Mouse (Mus musculus) ovary, postnatal 36 days (tissue): ENCODE data around the gene Lama1.

ENCODE experiments used
- DNase-seq: peaks from one replicate; pipeline ENCODE4 v3.0.0; 2022; ENCODE audit warnings: low spot score, mixed read lengths

Gene Lama1

DNA sequence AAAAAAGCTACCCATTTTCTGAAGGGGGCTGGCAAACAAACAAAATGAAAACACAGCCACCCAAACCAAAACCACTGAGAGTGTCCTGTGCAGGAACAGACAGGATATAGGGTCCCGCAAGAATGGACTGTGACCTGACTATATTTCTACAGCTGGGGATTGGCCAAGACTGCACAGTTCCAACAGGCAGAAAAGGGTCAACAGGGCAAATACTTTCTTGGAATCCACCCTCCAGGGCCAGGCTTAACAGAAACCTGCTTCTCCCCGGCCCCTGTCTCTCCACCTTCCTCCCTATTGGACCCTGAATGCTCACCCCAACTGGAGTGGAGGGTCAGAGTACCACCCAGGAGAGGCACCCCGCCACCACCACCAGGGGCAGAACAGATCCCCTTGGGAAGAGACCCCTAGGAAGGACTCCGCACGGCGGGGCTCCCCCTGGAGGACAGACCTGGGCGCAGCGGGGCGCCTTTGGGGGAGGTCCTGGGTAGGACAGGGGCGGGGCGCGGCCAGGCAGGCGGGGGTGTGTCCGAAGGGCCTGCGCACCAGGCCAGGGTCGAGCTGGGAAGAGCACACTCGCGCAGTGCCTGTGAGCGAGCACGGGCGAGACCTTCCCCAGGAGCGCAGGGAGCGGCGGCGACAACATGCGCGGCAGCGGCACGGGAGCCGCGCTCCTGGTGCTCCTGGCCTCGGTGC is at the start of gene Lama1:
Gene Lama1 (plus strand): TSS at position 566 of the 693 bp plus-strand sequence.
- peak; percentile 94 for DNase-seq

DNA sequence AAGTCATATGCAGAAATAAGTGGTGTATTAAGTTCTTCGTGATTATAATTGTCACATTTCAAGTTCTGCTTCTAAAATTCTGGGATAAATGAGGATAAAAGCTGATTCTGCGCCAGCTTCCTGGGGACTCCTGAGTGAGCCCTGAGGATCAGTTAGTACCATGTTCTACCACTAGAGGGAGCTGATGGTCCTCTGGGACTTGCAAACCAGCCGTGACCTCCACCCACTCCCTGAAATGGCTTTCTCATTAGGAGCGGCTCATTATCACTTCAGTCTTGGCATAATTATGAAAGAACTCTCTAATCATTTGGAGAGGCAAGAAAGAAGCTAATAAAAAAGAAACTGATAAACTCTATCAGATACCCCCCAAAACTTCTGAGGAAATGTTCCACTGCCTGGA is 45.6 kb upstream of the Lama1 start:
- DNase-seq, result peak; percentile 37

DNA sequence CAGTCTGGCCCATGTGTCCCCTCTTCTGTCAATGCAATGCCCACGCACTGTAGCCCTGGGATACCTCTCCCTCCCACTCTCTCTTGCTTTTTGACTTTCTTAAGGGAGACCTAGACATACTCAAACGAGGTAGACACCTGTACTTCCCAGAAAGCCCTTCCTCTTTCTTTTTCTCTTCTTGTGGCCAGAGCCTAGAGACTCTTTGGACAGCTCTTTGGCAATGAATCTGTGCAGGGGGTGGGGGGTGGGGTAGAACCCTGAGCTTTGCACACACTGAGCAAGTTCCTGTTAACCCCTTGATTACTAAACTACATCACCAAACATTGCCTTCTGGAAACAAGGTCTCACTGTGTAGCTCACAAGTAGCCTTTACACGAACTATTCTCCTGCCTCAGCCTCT is 32.8 kb upstream of the Lama1 start:
- DNase-seq, result no peak

DNA sequence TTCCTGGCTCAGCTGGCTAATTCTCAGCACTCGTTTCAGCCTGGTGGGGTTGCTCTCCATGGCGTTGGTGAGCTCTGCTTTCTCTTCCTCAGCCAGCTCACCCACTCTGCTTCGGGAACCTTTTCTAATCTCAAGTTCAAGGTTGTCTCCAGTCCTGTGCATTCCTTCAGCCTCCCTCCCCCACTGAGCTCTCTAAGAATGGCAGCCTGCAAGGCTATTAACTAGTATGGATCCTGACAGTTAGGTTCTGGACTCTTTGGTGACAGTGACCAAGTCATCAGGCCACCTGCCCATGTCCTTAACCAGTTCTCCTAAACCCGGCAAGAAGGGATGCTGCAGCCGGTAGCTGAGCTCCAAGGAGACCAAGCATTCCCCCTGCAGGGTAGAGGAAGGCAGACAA is 30.1 kb upstream of the Lama1 start:
- DNase-seq, result peak; percentile 29

DNA sequence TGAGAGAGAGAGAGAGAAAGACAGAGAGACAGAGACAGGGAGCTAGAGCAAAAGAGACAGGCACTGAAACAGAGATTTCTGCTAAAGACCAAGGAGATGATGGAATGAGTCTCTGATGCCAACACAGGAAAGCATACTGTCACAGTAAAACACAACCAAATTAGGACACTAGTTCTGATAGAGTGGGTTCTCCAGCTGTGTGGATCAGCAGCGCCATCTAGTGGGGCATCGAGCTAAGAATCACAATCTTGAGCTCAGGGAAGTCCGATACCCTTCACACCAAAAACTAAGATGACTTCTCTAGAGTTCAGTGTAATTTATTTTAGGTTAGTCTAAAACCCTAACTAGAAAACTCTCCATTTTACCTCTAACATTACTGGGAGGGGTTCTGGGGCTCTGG is 29.1 kb upstream of the Lama1 start:
- DNase-seq, result peak; percentile 75

DNA sequence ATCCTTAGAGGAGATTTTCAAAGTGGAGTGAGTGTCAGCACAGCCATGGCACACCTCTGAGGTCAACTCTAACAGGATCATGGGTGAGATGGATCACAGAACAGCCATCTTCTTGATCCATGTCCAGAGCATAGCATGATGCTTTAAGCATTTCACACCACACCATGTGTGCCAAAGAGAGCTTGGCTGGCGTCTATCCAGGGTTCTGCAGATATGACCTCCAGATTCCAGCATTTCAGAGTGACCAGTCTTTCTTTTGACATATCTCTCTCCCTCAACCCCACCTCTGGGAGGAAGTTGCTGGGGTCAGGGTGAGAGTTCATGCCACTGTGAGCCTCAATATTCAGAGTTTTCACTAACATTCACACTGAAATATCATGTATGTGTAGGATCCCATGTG is 18.5 kb upstream of the Lama1 start:
- no peak for DNase-seq

DNA sequence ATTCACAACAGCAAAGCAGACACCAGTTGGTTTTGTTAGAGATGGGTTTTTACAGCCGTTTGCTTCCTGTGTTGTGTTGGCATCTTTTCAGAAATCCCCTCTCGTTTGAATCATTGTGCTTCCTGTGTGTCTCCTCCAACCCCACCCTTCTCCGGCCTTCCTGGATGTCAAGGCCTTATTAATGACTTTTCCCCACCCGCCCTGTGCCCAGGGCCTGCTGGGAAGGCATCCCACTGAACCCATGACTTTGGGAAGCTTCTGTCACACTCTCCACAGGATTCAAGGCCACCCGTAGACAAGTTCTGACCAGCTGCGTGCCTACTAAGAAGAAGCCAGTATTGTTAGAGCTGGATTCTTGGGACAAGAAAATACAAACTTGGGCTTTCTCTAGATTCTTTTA is 16.0 kb upstream of the Lama1 start:
- DNase-seq, result no peak

DNA sequence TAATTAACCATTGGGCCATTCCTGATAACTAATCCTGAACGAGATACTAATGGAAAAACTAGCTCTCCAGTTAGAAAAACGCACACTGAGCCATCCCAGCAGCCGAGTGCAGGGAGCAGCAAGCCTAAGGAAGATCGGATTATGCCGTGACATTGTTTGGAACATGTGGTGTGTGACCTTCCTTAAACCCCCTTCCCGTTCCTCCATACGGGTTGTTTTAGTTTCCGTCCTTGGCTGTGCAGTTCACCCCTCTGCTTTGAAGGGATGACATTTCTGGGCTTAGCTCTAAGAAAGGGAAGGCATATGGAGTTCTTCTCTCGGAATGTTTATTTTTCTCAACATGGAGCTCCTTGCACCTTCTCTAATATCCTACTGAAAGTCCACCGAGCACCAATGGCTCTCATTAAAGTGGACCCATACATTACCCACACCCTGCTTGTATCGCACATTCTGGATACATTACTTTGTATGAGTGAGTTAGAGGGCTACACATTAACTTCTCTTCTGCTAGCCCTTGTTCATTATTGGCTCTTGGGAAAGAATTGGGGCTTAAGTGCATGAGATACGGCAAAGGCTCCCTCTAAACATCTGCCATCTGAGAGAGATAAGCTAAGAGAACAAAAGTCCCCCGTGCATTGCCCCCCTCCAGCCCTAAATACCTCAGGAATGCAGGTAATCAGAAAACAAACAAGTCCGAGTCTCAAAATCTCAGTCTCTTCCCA is 11.9 kb upstream of the Lama1 start:
- DNase-seq, result no peak

DNA sequence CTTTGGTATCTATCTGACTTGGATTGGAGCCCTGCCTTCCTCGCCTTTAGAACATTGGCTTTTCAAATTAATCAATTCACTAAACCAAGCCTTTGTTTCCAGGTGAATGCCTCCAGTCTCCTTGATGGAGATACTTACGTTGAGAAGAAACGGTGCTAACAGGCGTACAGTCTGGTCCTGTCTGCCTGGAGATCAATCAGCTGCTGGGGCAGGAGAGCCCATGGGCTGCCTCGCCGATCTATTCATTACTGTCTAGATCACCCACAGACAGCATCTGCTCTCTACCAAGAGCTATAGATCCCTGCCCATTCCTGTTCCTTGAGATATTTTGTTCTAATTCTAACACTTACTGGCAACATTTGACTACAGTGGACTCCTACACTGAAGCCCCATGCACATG is 9.6 kb upstream of the Lama1 start:
- no peak for DNase-seq

DNA sequence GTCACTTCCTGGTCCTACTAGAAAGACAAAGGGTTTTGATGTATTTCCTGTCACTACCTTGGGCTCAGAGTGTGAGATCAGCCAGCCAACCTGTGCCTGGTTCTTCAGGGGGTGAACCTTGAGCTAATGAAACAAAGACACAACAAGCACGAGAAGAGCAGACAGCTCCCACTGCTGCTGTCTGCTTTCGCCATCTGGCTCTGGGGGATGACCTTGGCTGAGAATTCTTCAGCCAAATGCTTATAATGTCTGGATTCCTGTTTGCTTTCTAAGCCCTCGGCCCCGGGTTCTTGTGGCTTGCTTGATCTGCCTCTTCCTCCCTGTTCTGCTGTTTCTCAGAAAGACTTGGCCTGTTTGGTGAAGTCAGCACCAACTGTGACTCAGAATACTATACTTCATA is 6.4 kb upstream of the Lama1 start:
- peak; percentile 63 for DNase-seq

DNA sequence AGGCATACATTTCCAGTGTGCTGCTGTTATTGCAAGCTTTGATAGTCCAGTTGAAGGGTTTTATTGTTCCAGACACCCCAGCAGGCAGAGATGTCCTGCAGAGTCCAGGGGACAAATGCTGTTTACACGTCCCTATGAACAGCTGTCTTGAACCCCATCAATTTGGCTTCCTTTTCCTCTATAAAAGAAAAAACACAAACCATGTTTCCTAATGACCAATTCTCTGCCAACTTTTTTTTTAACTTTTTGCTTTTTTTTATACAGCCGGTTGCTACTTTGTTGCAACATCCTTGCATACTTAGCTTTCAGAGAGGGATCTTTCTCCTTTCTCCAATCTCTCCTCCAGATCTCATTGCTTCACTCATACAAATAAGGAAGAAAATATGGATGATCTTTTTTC is 4.4 kb upstream of the Lama1 start:
- DNase-seq, result no peak

DNA sequence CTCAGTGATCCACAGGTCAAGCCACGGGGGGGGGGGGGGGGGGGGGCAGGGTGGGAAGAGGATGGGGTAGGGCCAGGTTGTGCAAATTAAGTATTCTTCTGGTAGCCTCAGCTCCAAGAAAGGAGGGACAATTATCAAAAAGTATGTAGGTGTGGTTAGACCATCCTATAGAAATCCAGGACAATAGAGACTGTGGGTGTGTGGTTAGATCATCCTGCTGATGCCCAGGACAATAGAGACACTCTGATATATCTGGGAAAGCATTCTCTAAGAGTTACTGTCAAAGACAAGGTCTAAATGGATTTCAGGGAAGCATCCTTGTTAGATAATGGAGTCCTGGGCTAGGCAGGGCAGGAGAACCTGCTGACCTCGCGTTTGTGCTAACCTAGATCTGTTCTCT is 3.2 kb upstream of the Lama1 start:
- no peak for DNase-seq

DNA sequence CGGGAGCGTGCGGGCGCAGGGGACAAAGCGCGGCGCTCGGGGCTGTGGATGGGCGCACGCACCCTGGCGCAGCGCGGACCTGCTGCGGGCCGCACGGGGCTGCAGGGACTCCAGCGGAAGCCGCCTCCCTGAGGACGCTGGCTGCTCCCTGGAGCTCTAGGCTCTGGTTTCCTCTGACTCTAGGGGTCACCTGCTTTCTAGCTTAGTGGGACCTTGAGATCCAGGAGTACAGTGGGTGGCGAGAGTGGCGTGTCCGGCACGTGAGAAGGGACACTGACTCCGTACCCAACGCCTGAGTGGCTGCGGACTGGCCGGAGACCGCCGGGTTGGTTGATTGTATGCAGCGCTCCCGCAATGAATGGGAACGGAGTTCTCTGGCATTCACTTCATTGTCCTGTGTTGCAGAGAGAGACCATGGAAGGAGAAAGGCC is 417 bp downstream of the Lama1 start:
- DNase-seq, result no peak

DNA sequence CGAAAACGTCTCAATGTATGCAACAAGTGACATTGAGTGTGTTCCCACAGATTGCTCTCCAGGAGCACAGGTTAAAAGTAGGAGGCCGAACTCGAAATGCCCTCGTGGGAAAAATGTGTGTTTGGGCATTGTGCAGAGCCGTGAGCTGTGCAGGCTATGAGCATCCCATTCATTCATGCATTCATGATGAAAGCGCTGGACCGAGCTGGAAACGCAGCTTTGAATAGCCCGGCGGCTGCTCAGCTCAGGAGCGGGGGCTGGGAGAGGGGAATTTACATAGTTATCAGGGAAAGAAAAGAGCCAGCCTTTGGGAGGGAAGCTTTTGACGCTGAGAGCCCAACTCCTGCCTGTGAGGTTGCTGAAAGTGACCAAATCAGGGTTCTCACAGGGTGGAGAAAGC is 1.2 kb downstream of the Lama1 start:
- no peak for DNase-seq

DNA sequence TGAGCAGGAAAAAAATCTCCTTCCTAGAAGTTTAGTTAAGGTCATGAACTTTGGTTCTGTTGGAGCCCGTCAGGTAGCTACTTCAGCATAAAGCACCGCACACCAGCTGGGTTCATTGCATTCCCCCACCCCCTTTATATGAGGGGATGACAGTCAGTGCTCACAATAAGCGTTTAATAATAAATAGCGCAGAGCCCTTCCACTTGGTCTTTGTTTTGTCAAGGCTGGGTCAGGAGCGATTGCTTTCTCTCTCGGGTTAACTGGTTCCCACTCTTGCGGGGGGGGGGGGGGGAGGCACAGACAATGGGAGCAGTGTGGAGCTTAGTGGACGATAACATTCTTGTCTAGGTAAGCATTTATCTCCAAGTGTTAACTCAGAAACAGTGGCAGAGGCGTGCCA is 4.7 kb downstream of the Lama1 start:
- no peak for DNase-seq

DNA sequence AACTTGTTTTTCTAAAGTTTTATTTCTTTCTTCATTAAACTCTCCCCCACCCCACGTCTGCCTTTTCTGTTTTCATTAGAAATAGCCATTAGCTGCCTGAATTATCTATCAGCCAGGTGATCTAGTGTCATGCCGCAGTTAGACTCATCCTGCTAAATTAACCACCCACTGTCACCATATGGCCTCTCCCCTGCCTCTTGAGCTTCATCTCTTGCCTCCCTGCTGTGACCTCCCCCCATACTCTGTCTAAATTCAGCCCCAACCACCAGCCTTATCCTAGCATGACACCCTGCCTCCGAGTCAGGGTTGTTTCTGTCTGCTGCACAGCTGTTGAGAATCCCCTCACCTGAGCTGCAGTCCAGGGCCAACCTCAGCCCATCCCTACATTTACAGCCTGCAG is 5.9 kb downstream of the Lama1 start:
- no peak for DNase-seq

DNA sequence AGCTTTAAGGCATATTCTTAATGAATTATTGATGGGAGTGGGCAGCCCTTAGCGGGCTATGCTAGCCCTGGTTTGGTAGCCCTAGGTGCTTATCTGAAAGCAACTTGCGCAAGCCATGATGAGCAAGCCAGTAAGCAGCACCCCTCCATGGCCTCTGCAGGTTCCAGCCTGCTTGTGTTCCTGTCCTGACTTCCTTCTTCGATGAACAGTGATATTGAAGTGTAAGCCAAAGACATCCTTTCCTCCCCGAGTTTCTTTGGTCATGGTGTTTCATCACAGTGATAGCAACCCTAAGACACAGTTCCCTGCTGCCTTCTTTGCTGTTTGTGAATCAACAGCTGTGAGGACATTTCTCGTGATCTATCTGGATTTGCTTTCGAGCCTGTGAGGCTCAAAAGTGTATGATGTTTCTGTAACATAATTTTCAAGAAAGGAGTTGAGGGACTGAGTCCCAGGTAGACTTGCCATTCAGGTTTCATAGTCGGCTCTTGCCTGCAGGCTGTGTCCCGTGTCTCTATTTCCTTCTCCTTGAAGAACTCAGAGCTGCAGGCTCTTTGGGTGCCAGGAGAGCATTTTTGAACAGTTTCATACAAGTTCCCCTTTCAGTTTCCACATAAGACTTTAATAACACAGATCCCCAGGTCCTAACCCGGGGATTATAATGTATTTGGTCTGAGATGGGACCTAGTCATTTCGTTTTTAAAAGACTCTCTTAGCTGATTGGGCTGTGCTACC is 8.1 kb downstream of the Lama1 start:
- DNase-seq, result no peak

DNA sequence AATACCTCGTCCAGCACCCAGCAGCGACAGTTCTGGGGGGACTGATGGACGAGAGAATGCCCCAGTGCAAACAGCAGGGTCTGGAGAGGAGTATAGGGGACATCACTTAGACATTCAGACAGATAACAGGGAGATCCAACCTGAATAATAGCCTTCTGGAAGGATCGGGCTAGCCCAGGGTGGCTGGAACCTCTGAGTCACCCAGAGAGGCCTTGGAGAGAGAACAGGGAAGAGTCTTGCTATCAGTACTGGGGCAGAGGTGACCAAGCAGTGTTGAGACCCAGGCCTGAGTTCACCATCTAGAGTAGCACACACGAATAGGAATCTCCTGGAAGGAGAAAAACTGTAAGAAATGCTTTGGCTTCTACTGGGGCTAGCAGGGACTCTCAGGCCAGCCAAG is 9.3 kb downstream of the Lama1 start:
- DNase-seq, result no peak

DNA sequence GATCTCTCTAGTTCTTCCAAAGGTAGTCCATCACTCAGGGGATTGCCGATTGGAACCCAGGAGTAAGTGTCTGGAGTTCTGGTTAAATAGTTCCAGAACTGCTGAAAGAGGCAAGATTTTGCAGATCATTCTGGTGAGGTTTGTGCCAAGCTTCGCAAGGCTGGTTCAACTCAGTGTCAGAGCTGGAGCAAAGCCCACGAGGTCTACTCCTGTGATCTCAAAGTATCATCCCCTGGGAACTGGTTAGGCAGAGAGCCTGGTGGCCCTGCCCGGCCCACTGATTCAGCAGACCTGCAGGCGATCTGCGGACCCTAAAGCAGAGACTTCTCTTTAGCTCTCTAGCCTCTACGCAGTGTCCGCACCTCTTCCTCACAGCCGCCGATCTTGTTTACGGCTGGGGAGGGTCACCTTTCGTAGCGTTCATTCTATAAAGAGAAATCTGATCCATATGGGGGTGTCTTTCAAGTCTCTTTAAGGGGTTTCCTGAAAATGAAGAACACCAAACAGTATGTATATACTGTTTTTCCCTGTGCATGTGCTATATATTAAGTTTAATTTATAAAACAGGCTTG is 10.8 kb downstream of the Lama1 start:
- DNase-seq, result no peak

DNA sequence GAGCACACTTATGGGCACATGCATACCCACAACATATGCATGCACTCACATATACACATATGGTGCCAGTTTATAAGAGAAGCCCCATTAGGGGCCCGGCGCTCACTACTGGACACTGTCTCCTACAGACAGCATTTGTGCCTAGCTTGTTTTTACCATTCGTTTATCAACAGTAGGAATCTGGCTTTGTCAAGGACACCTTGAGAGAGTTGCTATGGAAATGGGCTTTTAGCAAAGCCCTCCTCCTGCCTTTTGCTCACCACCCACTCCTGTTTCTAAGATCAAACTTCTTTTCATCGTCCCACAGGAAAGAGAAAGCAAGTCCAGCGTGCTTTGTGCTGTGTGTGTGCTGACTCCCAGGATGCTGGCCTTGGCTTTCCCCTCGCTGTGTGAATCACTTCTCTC is 13.3 kb downstream of the Lama1 start:
- no peak for DNase-seq

DNA sequence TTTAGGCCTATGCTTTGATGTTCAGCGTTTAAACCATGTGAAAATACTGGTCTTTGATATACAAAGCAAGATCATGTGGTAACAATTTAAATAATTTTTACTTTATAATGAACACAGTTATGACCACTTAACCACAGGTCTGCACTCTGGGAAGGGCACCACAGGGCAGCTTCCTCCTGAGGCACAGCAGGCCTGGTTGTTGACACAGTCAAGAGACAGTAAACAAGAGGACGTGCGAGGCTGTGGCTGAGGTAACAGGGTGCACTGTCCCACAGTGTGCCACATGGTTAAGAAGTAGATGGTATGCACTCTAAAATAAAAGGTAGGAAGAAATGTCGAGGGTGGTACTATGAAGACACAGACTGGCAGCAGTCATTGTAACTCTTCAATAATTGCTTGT is 14.3 kb downstream of the Lama1 start:
- no peak for DNase-seq

DNA sequence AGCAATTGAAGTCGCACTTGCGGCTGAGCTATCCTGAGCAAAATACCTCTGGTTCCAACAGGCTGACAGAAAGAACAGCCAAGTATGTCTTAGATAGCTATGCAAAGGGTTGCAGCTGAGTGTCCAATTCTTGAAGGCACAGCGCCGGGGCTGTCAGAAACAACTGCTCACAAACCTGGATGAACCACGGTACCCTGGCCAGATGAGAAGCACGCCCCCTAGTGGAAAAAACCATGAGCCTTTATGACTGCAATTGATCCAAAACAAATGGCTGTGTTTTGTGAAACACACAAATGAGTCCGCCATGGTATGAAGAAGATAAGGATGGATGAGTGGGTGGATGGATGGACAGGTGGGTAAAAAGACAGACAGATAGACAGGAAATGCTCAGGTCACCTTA is 15.9 kb downstream of the Lama1 start:
- no peak for DNase-seq

DNA sequence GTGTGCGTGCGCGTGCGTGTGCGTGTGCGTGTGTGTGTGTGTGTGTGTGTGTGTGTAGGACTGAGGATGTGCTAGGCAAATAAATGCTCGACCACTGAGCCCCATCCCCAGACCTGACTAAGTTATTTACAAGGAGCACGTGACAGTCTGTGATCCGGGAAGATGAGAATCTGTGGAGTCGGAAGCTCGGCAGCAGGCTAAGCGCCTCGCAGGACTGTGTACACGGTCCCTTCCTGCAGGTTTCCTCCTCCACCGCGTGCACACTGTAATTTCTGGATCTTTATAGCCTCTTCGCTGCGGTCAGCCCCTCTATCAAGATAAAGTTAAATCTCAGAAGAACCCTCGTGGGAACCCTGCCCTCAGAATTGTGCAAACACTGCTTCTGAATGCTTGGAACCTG is 18.4 kb downstream of the Lama1 start:
- DNase-seq, result no peak
